Mouse (Mus musculus) embryonic fibroblast, embryonic 13.5 days (primary cell): ENCODE results near the gene Nubp1. TPM values are rescaled to one million over a fixed set of nuclear protein-coding genes. Genes with fewer than 3 reads are reported as not detected.

Experiments used
- H3K27ac ChIP-seq: 2 replicates; pipeline ENCODE4 v1.5.1; 2012; ENCODE audit warnings: low read length, control low read depth, inconsistent platforms; ENCODE audit not compliant: insufficient read depth
- H3K4me1 ChIP-seq: 2 replicates; pipeline ENCODE4 v1.6.1; 2011; ENCODE audit warnings: low read length; ENCODE audit not compliant: control insufficient read depth, insufficient read depth
- H3K4me3 ChIP-seq: 2 replicates; pipeline ENCODE4 v1.5.1; 2011; ENCODE audit warnings: mild to moderate bottlenecking, control low read depth, low read length; ENCODE audit not compliant: insufficient read depth
- CTCF ChIP-seq: IDR thresholded peaks from 2 replicates; pipeline ENCODE4 v1.5.1; 2011; ENCODE audit warnings: mild to moderate bottlenecking, control low read depth, low read length, moderate library complexity, borderline replicate concordance; ENCODE audit not compliant: insufficient read depth
- POLR2A ChIP-seq: IDR thresholded peaks from 2 replicates; pipeline ENCODE4 v1.6.1; 2011; ENCODE audit warnings: low read depth, mild to moderate bottlenecking, control low read depth, low read length, moderate library complexity
- polyA plus RNA-seq: library from polyadenylated mRNA; stranded (reverse); fragments of >200 nt; gene quantifications from 2 replicates; pipeline ENCODE4 v1.2.4, GENCODE M21; 2011; ENCODE audit warnings: low read depth; ENCODE audit not compliant: missing spikeins, insufficient read length

The Nubp1 gene
- polyA plus RNA-seq, 1 experiment, result 19.9 TPM

- H3K27ac ChIP-seq, result no peak overlapping the region
- H3K4me3 ChIP-seq, result no peak overlapping the region
- H3K4me1 ChIP-seq, result peaks cover 3% of the 10 kb centered on the region; the same call in 1 of the 2 replicates
- TF ChIP-seq POLR2A (no peak), CTCF (no peak)
Observed at GRCm38 (mm10) chr16:10461178-10461577, 49.4 kb downstream of the Nubp1 start.

- Histone ChIP-seq H3K4me1 (peaks cover 3% of the 10 kb centered on the region; the same call in 1 of the 2 replicates), H3K27ac (no peak overlapping the region), H3K4me3 (no peak overlapping the region)
- TF ChIP-seq POLR2A (no peak), CTCF (no peak)
Observed at GRCm38 (mm10) chr16:10465011-10465681, 53.4 kb downstream of the Nubp1 start.

GRCm38 (mm10) chr16:10467391-10468107 is 55.8 kb downstream of the Nubp1 start:
- no peak for TF ChIP-seq CTCF
- no peak for TF ChIP-seq POLR2A
- peaks cover 3% of the 10 kb centered on the region; the same call in 1 of the 2 replicates for H3K4me1 ChIP-seq
- no peak overlapping the region for H3K4me3 ChIP-seq
- no peak overlapping the region for H3K27ac ChIP-seq

- H3K4me3 ChIP-seq, result no peak overlapping the region
- TF ChIP-seq POLR2A, result no peak
- TF ChIP-seq CTCF, result no peak
- no peak overlapping the region for H3K27ac ChIP-seq
- H3K4me1 ChIP-seq, result peaks cover 3% of the 10 kb centered on the region; the same call in 1 of the 2 replicates
Observed at GRCm38 (mm10) chr16:10468201-10468600, 56.5 kb downstream of the Nubp1 start.

GRCm38 (mm10) chr16:10471950-10472349 is 60.2 kb downstream of the Nubp1 start:
- no peak for TF ChIP-seq CTCF
- TF ChIP-seq POLR2A, result no peak
- no peak overlapping the region for H3K4me3 ChIP-seq
- no peak overlapping the region for H3K27ac ChIP-seq
- no peaks in the 10 kb centered on the region for H3K4me1 ChIP-seq

Other genes starting within 250 kb of the Nubp1 start
- gene Rpl39l, start 241.7 kb upstream of the Nubp1 start, polyA plus RNA-seq, result 14.4 and 17.1 TPM in 2 replicates
- 1.5 TPM in 2 replicates for gene Atf7ip2, start 219.2 kb upstream of the Nubp1 start, polyA plus RNA-seq
- 127 TPM in 2 replicates for gene Emp2, start 98.0 kb upstream of the Nubp1 start, polyA plus RNA-seq
- gene Tekt5, start 16.5 kb upstream of the Nubp1 start, polyA plus RNA-seq, result not detected in 2 replicates
- 13.2 and 15.0 TPM in 2 replicates for gene Tvp23a, start 35.4 kb downstream of the Nubp1 start, polyA plus RNA-seq
- not detected in 2 replicates for gene Ciita, start 68.1 kb downstream of the Nubp1 start, polyA plus RNA-seq
- 13.3 and 17.1 TPM in 2 replicates for gene Dexi, start 131.1 kb downstream of the Nubp1 start, polyA plus RNA-seq
- 16.1 and 23.0 TPM in 2 replicates for gene Clec16a, start 133.4 kb downstream of the Nubp1 start, polyA plus RNA-seq